Mouse (Mus musculus): Measurements from ENCODE around the gene Qars. TPM values are rescaled to one million over a fixed set of nuclear protein-coding genes. Genes with fewer than 3 reads are reported as not detected.

Gene Qars
- 61.8 and 70.8 TPM in 2 replicates for polyA plus RNA-seq (2014; fragmentation: Nextera tagmentation; extraction: Ambion mirVana)

- 1% methylated on average over 37 of the region's 37 CpGs for WGBS
- peak; percentile 96 for DNase-seq
These were observed at the start of gene Qars for GRCm38 (mm10) chr9:108507619-108508434. Gene Qars, plus strand, starts transcription at chr9:108507706.

GRCm38 (mm10) chr9:108459939-108460318 is 47.6 kb upstream of the Qars start:
- Histone ChIP-seq H3K4me2 (ENCODE audit: low read length) (peak overlapping the region; percentile 93), H3K9ac (replicated peaks; ENCODE audit: low read length) (peak overlapping the region; percentile 79; the same call in 1 of the 2 replicates), H3K27me3 (ENCODE audit: control insufficient read depth, insufficient read depth, low read length) (no peaks in the 10 kb centered on the region), H3K27ac (replicated peaks; ENCODE audit: low read depth, low read length) (peak overlapping the region; percentile 79), H3K4me1 (ENCODE audit: control insufficient read depth, insufficient read depth, low read length) (peaks cover 9% of the 10 kb centered on the region), H3K36me3 (ENCODE audit: control insufficient read depth, insufficient read depth, low read length) (peaks cover 21% of the 10 kb centered on the region), H3K4me3 (replicated peaks; ENCODE audit: low read depth, low read length) (peak overlapping the region; percentile 86), H3K9me3 (ENCODE audit: control insufficient read depth, low read length) (no peaks in the 10 kb centered on the region)
- 91% methylated on average over 1 of the region's 1 CpGs for WGBS
- ATAC-seq (ENCODE audit: low FRiP score, low TSS enrichment) (no peak; the same call in 1 of the 2 replicates), DNase-seq (no peak)

More at GRCm38 (mm10) chr9:108507619-108508434, at the start of gene Qars:
- Histone ChIP-seq H3K27ac (replicated peaks; ENCODE audit: low read depth, low read length) (peak within 1 kb of the TSS; percentile 56; the same call in 1 of the 2 replicates), H3K4me1 (ENCODE audit: control insufficient read depth, insufficient read depth, low read length) (peaks cover 15% of the 10 kb centered on the region), H3K4me2 (ENCODE audit: low read length) (peak within 1 kb of the TSS; percentile 79), H3K36me3 (ENCODE audit: control insufficient read depth, insufficient read depth, low read length) (peaks cover 34% of the 10 kb centered on the region), H3K4me3 (replicated peaks; ENCODE audit: low read depth, low read length) (peak within 1 kb of the TSS; percentile 55), H3K9me3 (ENCODE audit: control insufficient read depth, low read length) (no peaks in the 10 kb centered on the region), H3K9ac (replicated peaks; ENCODE audit: low read length) (peak within 1 kb of the TSS; percentile 49), H3K27me3 (ENCODE audit: control insufficient read depth, insufficient read depth, low read length) (no peaks in the 10 kb centered on the region)
- peak; percentile 96 for ATAC-seq (ENCODE audit: low FRiP score, low TSS enrichment)

GRCm38 (mm10) chr9:108460319-108461178 is 47.0 kb upstream of the Qars start, which contains the start of gene Ccdc71:
Gene Ccdc71, plus strand, starts transcription at chr9:108460527.
- Histone ChIP-seq H3K4me3 (replicated peaks; ENCODE audit: low read depth, low read length) (peak within 1 kb of the TSS; percentile 86), H3K27me3 (ENCODE audit: control insufficient read depth, insufficient read depth, low read length) (no peaks in the 10 kb centered on the region), H3K4me1 (ENCODE audit: control insufficient read depth, insufficient read depth, low read length) (peaks cover 9% of the 10 kb centered on the region), H3K36me3 (ENCODE audit: control insufficient read depth, insufficient read depth, low read length) (peaks cover 27% of the 10 kb centered on the region), H3K4me2 (ENCODE audit: low read length) (peak within 1 kb of the TSS; percentile 93), H3K27ac (replicated peaks; ENCODE audit: low read depth, low read length) (peak within 1 kb of the TSS; percentile 79), H3K9ac (replicated peaks; ENCODE audit: low read length) (peak within 1 kb of the TSS; percentile 79), H3K9me3 (ENCODE audit: control insufficient read depth, low read length) (no peaks in the 10 kb centered on the region)
- DNase-seq (peak; percentile 93), ATAC-seq (ENCODE audit: low FRiP score, low TSS enrichment) (peak; percentile 87)
- under 1% methylated on average over 52 of the region's 52 CpGs for WGBS

- DNase-seq: peak; percentile 49
- Histone ChIP-seq H3K9ac (replicated peaks; ENCODE audit: low read length) (peak within 1 kb of the TSS; percentile 79), H3K36me3 (ENCODE audit: control insufficient read depth, insufficient read depth, low read length) (peaks cover 34% of the 10 kb centered on the region), H3K4me1 (ENCODE audit: control insufficient read depth, insufficient read depth, low read length) (peaks cover 9% of the 10 kb centered on the region), H3K4me2 (ENCODE audit: low read length) (peak within 1 kb of the TSS; percentile 93), H3K4me3 (replicated peaks; ENCODE audit: low read depth, low read length) (peak within 1 kb of the TSS; percentile 86), H3K27me3 (ENCODE audit: control insufficient read depth, insufficient read depth, low read length) (no peaks in the 10 kb centered on the region), H3K27ac (replicated peaks; ENCODE audit: low read depth, low read length) (peak within 1 kb of the TSS; percentile 79), H3K9me3 (ENCODE audit: control insufficient read depth, low read length) (no peaks in the 10 kb centered on the region)
- ATAC-seq (ENCODE audit: low FRiP score, low TSS enrichment): 0 out of 2 replicates have a peak, but pooled peaks have one; percentile 18
- WGBS: 26% methylated on average over 11 of the region's 11 CpGs
These were observed 46.3 kb upstream of the Qars start, which contains the start of gene Klhdc8b for GRCm38 (mm10) chr9:108461181-108461631. Gene Klhdc8b, minus strand, starts transcription at chr9:108461581.

GRCm38 (mm10) chr9:108461675-108462074 is 45.8 kb upstream of the Qars start:
- Histone ChIP-seq H3K4me2 (ENCODE audit: low read length) (peak overlapping the region; percentile 93), H3K36me3 (ENCODE audit: control insufficient read depth, insufficient read depth, low read length) (peaks cover 34% of the 10 kb centered on the region), H3K27ac (replicated peaks; ENCODE audit: low read depth, low read length) (no peak overlapping the region), H3K4me3 (replicated peaks; ENCODE audit: low read depth, low read length) (peak overlapping the region; percentile 86), H3K9me3 (ENCODE audit: control insufficient read depth, low read length) (no peaks in the 10 kb centered on the region), H3K27me3 (ENCODE audit: control insufficient read depth, insufficient read depth, low read length) (no peaks in the 10 kb centered on the region), H3K4me1 (ENCODE audit: control insufficient read depth, insufficient read depth, low read length) (peaks cover 9% of the 10 kb centered on the region), H3K9ac (replicated peaks; ENCODE audit: low read length) (peak overlapping the region; percentile 79; the same call in 1 of the 2 replicates)
- DNase-seq (no peak), ATAC-seq (ENCODE audit: low FRiP score, low TSS enrichment) (no peak)
- 94% methylated on average over 5 of the region's 5 CpGs for WGBS

- Histone ChIP-seq H3K4me1 (ENCODE audit: control insufficient read depth, insufficient read depth, low read length) (peaks cover 9% of the 10 kb centered on the region), H3K36me3 (ENCODE audit: control insufficient read depth, insufficient read depth, low read length) (peaks cover 39% of the 10 kb centered on the region), H3K9me3 (ENCODE audit: control insufficient read depth, low read length) (no peaks in the 10 kb centered on the region), H3K27me3 (ENCODE audit: control insufficient read depth, insufficient read depth, low read length) (no peaks in the 10 kb centered on the region), H3K27ac (replicated peaks; ENCODE audit: low read depth, low read length) (no peak overlapping the region), H3K4me3 (replicated peaks; ENCODE audit: low read depth, low read length) (no peak overlapping the region), H3K4me2 (ENCODE audit: low read length) (peak overlapping the region; percentile 93; the same call in 1 of the 2 replicates), H3K9ac (replicated peaks; ENCODE audit: low read length) (no peak overlapping the region)
- ATAC-seq (ENCODE audit: low FRiP score, low TSS enrichment) (no peak), DNase-seq (no peak)
- 94% methylated on average over 10 of the region's 10 CpGs for WGBS
These were observed 45.3 kb upstream of the Qars start for GRCm38 (mm10) chr9:108462192-108462591.

- Histone ChIP-seq H3K4me2 (ENCODE audit: low read length) (no peak overlapping the region), H3K9me3 (ENCODE audit: control insufficient read depth, low read length) (no peaks in the 10 kb centered on the region), H3K27me3 (ENCODE audit: control insufficient read depth, insufficient read depth, low read length) (no peaks in the 10 kb centered on the region), H3K27ac (replicated peaks; ENCODE audit: low read depth, low read length) (no peak overlapping the region), H3K36me3 (ENCODE audit: control insufficient read depth, insufficient read depth, low read length) (peaks cover 42% of the 10 kb centered on the region), H3K4me1 (ENCODE audit: control insufficient read depth, insufficient read depth, low read length) (peaks cover 9% of the 10 kb centered on the region), H3K9ac (replicated peaks; ENCODE audit: low read length) (no peak overlapping the region), H3K4me3 (replicated peaks; ENCODE audit: low read depth, low read length) (no peak overlapping the region)
- DNase-seq (no peak), ATAC-seq (ENCODE audit: low FRiP score, low TSS enrichment) (no peak)
- WGBS: 98% methylated on average over 9 of the region's 9 CpGs
These were observed 43.8 kb upstream of the Qars start for GRCm38 (mm10) chr9:108463713-108464112.

- WGBS: 92% methylated on average over 2 of the region's 2 CpGs
- Histone ChIP-seq H3K27me3 (ENCODE audit: control insufficient read depth, insufficient read depth, low read length) (no peaks in the 10 kb centered on the region), H3K4me3 (replicated peaks; ENCODE audit: low read depth, low read length) (no peak overlapping the region), H3K4me1 (ENCODE audit: control insufficient read depth, insufficient read depth, low read length) (peaks cover 6% of the 10 kb centered on the region), H3K36me3 (ENCODE audit: control insufficient read depth, insufficient read depth, low read length) (peaks cover 42% of the 10 kb centered on the region), H3K9ac (replicated peaks; ENCODE audit: low read length) (no peak overlapping the region), H3K4me2 (ENCODE audit: low read length) (no peak overlapping the region), H3K9me3 (ENCODE audit: control insufficient read depth, low read length) (no peaks in the 10 kb centered on the region), H3K27ac (replicated peaks; ENCODE audit: low read depth, low read length) (no peak overlapping the region)
- no peak for DNase-seq
- no peak for ATAC-seq (ENCODE audit: low FRiP score, low TSS enrichment)
These were observed 41.3 kb upstream of the Qars start for GRCm38 (mm10) chr9:108466219-108466618.
